Mouse (Mus musculus) fibroblast of lung, adult 2 months (primary cell): ENCODE measurements around the gene Spg7.
"Not testable (repeated sequence)": the region's sequence is repeated elsewhere in the genome, so short reads cannot be mapped to it uniquely, and the experiment has no call there.

Experiments
- DNase-seq: peaks from one replicate; pipeline ENCODE4 v3.0.0-alpha.2; 2011; ENCODE audit warnings: low read depth

The Spg7 gene

GRCm38 (mm10) chr8:123097786-123098584 is 35.2 kb downstream of the Spg7 start:
- no peak for DNase-seq

- DNase-seq, result peak; percentile 83
Measured at GRCm38 (mm10) chr8:123100288-123100687, 37.5 kb downstream of the Spg7 start.

DNA sequence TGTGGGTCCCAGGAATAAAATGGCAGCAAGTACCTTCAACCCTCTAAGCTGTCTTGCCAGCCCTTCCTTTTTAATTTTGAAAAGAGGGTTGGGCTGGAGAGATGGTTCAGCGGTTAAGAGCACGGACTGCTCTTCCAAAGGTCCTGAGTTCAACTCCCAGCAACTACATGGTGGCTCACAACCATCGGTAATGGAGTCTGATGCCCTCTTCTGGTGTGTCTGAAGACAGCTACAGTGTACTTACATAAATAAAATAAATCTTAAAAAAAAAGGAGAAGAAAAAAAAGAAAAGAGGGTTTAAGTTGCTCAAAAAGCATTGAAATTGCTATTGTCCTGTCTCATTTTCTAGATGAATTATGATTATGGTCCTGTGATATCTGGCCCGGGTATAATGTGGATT is 38.5 kb downstream of the Spg7 start:
- DNase-seq, result no peak

DNA sequence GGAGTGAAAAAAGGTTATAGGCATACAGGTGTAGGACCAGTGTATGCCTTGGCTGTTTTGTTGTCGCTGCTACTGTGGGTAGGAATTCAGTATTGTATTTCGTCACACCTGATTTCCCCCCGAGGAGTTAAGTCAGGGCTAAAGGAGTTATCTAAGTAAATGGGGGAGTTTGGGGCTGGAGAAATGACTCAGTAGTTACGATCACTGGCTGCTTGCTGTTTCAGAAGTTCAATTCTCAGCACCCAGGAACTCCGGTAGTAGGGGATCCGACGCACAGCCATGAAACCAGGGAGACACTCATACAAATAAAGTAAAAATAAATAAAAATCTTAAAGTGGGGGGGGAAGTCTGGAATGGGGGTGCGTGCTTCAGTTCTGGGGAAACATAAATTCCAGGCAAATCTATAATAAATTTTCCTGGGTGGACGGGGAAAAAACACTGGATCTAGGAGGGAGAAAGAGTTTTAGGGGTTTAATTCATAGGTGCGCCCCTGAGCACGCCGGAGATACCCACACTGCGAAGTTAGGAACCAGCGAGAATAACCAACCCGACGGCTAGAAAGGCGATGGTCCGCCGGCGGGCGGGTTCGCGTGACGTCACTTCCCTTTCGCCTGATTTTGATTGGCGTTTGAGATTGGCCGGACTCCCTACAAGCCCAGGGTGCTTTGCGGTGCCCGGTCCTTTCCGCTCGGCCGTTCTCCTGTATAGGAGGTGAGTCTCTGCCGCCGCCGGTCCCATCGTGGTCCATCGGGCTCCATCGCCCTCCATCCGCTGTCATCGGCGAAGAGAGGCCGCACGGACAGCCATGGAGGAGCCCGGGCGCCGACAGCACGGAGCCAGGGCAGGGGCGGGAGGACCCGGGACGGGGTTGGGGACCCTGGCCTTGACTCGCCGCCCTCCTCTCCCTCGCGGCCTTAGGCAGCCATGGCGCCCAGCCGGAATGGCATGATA is 39.3 kb downstream of the Spg7 start, which contains the start of gene Rpl13:
Gene Rpl13 (plus strand): TSS at position 616 of the 951 bp plus-strand sequence.
- DNase-seq, result peak; percentile 87

DNA sequence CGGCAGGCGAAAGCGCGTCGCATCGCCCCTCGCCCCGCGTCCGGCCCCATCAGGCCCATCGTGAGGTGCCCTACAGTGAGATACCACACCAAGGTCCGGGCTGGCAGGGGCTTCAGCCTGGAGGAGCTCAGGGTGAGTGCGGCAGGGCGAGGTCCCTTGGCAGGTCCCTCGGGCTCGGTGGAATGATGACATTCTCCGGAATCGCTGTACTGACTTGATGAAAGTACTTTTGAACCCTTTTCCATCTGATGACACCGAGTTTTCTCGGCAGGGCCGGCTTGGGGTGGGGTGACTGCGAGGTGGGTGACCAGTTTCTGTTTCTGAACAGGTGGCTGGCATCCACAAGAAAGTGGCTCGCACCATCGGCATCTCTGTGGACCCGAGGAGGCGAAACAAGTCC is 40.1 kb downstream of the Spg7 start:
- not testable (repeated sequence) for DNase-seq

DNA sequence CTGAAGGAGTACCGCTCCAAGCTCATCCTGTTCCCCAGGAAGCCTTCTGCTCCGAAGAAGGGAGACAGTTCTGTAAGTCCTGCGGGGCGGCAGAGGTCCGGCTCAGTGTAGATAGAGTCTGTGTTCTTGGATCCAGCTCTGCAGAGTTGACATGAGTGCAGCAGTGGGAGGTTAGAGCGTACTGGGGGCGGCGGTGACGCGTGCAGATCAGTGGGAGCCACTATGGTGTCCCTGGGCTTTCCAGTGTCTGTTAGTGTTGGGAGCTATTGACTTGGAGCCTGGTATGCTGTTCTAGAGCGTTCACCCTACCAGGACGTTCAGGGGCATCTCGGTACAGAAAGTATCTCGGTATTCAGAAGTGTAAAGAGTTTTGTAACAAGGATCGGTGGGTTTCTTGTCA is 40.5 kb downstream of the Spg7 start:
- no peak for DNase-seq

DNA sequence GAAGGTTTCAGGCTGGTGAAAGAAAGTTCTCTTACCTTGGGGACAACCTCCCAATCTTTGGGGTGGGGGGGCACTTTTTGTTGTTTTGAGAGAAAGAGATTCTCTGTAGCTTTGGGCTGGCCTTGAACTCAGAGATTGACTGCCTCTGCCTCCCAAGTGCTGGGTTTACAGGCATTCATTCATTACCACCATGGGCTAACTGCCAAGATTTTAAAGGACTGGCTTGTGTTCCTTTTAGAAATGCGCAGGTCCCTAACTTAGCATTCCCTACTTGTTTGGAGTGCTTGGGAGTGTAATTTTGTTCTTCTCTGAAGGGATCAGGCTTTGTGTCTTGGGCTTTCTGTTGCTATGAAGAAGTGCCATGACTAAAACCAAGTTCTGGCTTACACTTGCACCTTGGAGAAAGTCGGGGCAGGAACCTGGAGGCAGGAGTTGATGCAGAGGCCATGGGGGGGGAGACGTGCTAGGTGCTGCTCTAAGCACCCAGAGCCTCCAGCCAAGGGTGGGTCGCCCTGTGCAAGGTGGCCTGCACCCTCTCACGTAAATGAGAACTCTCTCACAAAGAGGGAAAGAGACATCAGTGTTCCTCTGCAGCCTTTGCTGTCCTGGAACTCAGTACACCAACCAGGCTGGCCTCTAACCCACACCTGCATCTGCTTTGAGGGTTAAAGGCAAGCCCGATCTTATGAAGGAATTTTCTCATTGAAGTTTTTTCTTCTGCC is 41.5 kb downstream of the Spg7 start:
- DNase-seq, result no peak

DNA sequence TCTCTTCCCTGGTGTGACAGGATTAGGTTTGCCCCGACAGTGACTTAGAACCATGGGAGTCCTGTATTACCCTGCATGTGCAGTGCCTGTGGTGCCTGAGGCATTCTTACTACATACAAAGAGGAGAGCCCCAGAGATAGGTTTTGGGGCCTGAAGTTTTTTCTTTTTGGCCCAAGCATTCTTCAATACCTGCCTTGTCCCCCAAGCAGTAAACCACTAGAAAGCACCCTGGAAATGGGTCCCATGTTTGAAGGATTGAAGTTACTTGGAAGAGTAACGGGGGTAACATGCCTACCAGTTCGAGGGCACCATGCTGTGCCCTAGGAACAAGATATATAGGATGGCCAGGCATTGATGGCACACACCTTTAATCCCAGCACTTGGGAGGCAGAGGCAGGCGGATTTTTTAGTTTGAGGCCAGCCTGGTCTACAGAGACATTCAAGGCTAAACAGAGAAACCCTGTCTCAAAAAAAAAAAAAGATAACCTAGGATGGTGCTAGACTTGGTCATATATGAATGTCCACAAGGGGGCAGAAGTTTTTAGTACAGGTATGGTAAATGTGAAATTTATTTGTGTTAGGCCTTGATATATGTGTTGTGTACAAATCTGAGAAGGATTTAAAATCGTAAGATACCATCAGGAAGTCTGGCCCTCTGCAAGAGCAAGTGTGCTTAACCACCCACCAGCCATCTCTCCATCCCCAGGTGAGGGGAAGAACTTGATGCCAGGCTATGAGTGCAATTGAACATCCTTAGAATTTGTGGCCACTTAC is 43.0 kb downstream of the Spg7 start:
- DNase-seq, result no peak

GRCm38 (mm10) chr8:123106531-123106930 is 43.8 kb downstream of the Spg7 start:
- no peak for DNase-seq

DNA sequence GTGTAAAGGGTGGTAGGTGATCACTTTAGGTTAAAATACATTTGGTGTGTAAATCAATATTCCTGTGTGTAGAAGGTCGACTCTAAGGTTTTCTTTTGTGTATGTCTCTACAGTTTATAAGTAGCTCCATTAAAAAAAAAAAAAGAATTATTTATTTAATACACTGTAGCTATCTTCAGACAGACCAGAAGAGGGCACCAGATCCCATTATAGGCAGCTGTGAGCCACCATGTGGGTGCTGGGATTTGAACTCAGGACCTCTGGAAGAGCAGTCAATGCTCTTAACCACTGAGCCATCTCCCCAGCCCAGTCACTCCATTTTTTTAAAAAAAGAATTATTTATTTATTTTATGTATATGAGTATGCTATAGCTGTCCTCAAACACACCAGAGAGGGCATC is 45.3 kb downstream of the Spg7 start:
- DNase-seq, result no peak

- no peak for DNase-seq
Measured at GRCm38 (mm10) chr8:123108953-123109352, 46.2 kb downstream of the Spg7 start.

DNA sequence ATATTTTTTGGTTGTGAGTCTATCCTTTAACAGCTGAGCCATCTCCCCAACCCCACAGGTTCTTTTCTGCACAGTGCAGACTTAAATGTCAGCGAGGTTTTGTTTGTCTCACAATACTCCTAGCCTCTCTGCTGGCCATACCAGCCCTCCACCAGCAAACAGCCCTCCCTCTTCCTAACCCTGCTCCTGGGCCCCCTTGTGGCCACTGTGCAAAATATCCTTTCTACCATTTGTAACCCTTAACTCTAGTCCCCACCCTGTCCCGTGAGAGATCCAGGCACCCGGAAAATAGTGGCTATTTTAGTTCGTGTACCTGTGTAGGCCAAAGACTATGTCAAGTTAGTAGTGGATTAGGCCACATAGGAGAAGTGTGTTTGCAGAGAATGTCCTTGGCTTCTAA is 47.9 kb downstream of the Spg7 start:
- DNase-seq, result no peak

GRCm38 (mm10) chr8:123112892-123113291 is 50.1 kb downstream of the Spg7 start:
- DNase-seq, result no peak

GRCm38 (mm10) chr8:123113908-123114469 is 51.2 kb downstream of the Spg7 start:
- no peak for DNase-seq

DNA sequence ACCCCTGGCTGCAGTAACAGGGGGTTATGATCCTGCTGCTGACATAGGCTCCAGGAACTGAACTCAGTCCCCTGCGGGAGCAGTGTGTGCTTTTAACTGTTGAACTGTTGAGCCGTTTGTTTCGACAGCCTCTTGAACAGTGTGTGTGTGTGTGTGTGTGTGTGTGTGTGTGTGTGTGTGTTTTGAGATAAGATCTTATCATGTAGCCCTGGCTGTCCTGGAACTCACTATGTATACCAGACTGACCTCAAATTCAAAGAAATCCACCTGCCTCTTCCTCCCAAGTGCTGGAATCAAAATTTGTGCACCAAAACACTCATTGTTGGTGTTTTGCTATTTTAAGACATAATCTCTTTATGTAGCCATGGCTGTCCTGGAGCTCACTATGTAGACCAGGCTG is 51.9 kb downstream of the Spg7 start:
- no peak for DNase-seq

- DNase-seq, result no peak
Measured at GRCm38 (mm10) chr8:123117127-123117731, 54.5 kb downstream of the Spg7 start, which contains the start of gene Cpne7. Cpne7 (plus strand) TSS chr8:123117374.

DNA sequence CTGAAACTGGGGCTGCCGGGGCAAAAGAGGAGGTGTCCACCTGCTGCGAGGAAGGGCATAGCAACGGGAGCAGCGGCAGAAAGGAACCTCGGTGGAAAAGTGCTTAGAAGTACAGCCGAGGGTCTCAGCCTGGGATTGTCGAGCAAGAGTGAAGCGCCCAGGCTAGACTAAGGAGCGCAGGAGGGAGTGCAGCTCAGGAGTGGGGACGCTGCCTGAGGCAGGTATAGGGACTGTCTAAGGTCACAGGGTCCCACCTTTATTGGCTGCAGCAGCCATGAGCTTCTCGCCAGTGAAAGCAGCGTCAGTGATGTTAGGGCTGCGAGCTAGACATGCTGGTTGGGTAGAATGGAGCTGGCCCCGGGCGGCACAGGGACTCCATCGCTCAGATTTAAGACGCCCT is 55.0 kb downstream of the Spg7 start:
- no peak for DNase-seq

DNA sequence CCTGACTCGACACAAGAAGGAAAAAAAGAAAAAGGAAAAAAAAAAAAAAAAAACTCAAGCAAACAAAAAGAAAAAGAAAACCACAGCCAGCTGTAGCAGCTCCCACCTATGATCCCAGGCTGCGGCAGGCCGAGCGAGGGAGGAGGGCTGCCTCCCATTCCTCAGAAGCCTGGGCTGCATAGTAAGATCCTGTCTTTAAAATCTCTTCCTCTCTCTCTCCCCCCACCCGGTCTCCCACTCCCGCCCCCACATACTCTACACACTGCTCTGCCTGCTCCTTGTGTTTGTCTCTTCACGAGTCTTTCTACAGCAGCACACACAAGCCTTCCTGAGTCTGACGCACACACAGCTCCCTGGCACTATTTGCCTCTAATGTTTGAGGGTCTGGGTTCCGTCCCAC is 59.3 kb downstream of the Spg7 start:
- DNase-seq, result no peak

GRCm38 (mm10) chr8:123122670-123123069 is 59.9 kb downstream of the Spg7 start:
- DNase-seq, result no peak

- DNase-seq, result no peak
Measured at GRCm38 (mm10) chr8:123126193-123126816, 63.6 kb downstream of the Spg7 start.
